Mouse (Mus musculus) liver, embryonic 14.5 days (tissue): Measurements from ENCODE around the gene Zfp69. TPM values are rescaled to one million over a fixed set of nuclear protein-coding genes. Genes with fewer than 3 reads are reported as not detected.

Experiments used
- ATAC-seq: fragments of 200-750 bp; cut with Nextera tagmentation; 2 replicates; pipeline ENCODE4 v1.8.0; 2017; ENCODE audit warnings: moderate number of reproducible peaks, mild to moderate bottlenecking, moderate library complexity; ENCODE audit not compliant: insufficient read depth
- DNase-seq, 3 experiments: peaks; one replicate each; pipeline ENCODE4 v3.0.0-alpha.2; 2012 to 2013; ENCODE audit warnings: low read depth in 3 of 3, low spot score in 3 of 3
- H3K27ac ChIP-seq: fragments of 300-500 bp; sonication (generic); 2 replicates; pipeline ENCODE4 v1.5.1; 2014; ENCODE audit warnings: moderate library complexity, mild to moderate bottlenecking, control low read depth, inconsistent platforms
- H3K27me3 ChIP-seq: fragments of 300-500 bp; sonication (generic); 2 replicates; pipeline ENCODE4 v1.6.1; 2014; ENCODE audit warnings: mild to moderate bottlenecking, low read length, moderate library complexity; ENCODE audit not compliant: control insufficient read depth, insufficient read depth
- H3K36me3 ChIP-seq: fragments of 300-500 bp; sonication (generic); replicated peaks from 2 replicates; pipeline ENCODE4 v1.6.1; 2014; ENCODE audit warnings: low read depth; ENCODE audit not compliant: control insufficient read depth, insufficient read depth
- H3K4me1 ChIP-seq, 2 experiments: fragments of 200-500 bp in 1 of 2; fragments of 300-500 bp in 1 of 2; sonication (generic) in 1 of 2; replicated peaks; 2 replicates each; pipeline ENCODE4 v1.6.1; 2012 to 2014; ENCODE audit warnings: antibody characterized with exemption in 1 of 2, inconsistent platforms in 1 of 2, low read length in 1 of 2; ENCODE audit not compliant: control insufficient read depth in 2 of 2, insufficient read depth in 2 of 2
- H3K4me2 ChIP-seq: fragments of 300-500 bp; sonication (generic); 2 replicates; pipeline ENCODE4 v1.6.1; 2014; ENCODE audit warnings: low read depth, mild to moderate bottlenecking, control low read depth, moderate library complexity
- H3K4me3 ChIP-seq, 2 experiments: fragments of 200-500 bp in 1 of 2; fragments of 300-500 bp in 1 of 2; sonication (generic) in 1 of 2; 2 replicates each; pipeline ENCODE4 v1.5.1; 2012 to 2014; ENCODE audit warnings: low read depth in 2 of 2, low read length in 2 of 2, mild to moderate bottlenecking in 2 of 2, control low read depth in 1 of 2, inconsistent platforms in 1 of 2, moderate library complexity in 1 of 2; ENCODE audit not compliant: insufficient read depth in 1 of 2
- H3K9ac ChIP-seq: fragments of 300-500 bp; sonication (generic); replicated peaks from 2 replicates; pipeline ENCODE4 v1.6.1; 2014; ENCODE audit warnings: mild to moderate bottlenecking, control low read depth, moderate library complexity
- H3K9me3 ChIP-seq: fragments of 300-500 bp; sonication (generic); 2 replicates; pipeline ENCODE4 v1.6.1; 2016; ENCODE audit warnings: low read length, mixed read lengths; ENCODE audit not compliant: control insufficient read depth
- CTCF ChIP-seq: IDR thresholded peaks from 2 replicates; pipeline ENCODE4 v1.5.1; 2016; ENCODE audit warnings: antibody characterized with exemption, low read depth, control low read depth
- EP300 ChIP-seq: IDR thresholded peaks from 2 replicates; pipeline ENCODE4 v1.6.1; 2016; ENCODE audit warnings: antibody characterized with exemption, low read depth
- WGBS: fragments of 180-500 bp; shearing (Covaris S2); extraction: QIAGEN DNeasy Blood & Tissue Kit; methylation state at CpG from one replicate; pipeline ENCODE4 v1.1.7; 2014; ENCODE audit not compliant: insufficient replicate concordance; 5-methylcytosine and 5-hydroxymethylcytosine counted together
- polyA plus RNA-seq, 2 experiments: library from polyadenylated mRNA; depleted of rRNA in 1 of 2; stranded (reverse) in 1 of 2; unstranded in 1 of 2; fragments of >200 nt; fragmentation: Nextera tagmentation in 1 of 2; extraction: Ambion mirVana in 1 of 2; gene quantifications; 2 replicates each; pipeline versions ENCODE4 v1.2.1 to v1.2.3; 2012 to 2014

Gene Zfp69
- polyA plus RNA-seq, 2 experiments, result 1.0 to 1.2 TPM

- Histone ChIP-seq H3K4me2 (no peak overlapping the region), H3K9ac (no peak overlapping the region), H3K27me3 (no peaks in the 10 kb centered on the region), H3K9me3 (no peaks in the 10 kb centered on the region), H3K4me3 (no peak overlapping the region), H3K27ac (no peak overlapping the region), H3K36me3 (peaks cover 6% of the 10 kb centered on the region), H3K4me1 (peaks cover 0 to 2% of the 10 kb centered on the region in 2 experiments; a peak in 2 of 4 replicates)
- WGBS, result 70% methylated on average over 4 of the region's 4 CpGs
- TF ChIP-seq EP300 (no peak), CTCF (no peak)
- ATAC-seq (no peak), DNase-seq (no peak)
Measured at GRCm38 (mm10) chr4:120987319-120987718, 35.8 kb upstream of the Zfp69 start.

DNA sequence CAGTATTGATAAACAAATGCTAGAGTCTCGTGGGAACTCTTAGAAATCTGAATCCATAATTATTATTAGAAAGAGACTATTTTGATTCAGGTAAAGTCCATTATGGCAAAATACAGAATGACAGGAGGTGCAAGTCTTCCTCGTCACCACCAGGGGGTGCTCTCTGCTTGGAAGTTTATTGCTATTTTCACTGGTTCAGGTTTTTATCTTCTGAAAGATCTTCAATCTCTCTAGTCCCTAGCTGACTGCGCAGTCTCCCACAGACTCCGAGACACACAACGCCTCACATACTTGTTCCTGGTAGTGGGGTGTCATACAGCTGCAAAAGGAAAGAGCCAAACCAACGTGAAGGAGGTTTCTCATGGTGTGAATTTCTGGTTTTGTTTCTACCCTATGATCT, 34.9 kb upstream of the Zfp69 start:
- no peaks in the 10 kb centered on the region for H3K27me3 ChIP-seq
- H3K9me3 ChIP-seq, result no peaks in the 10 kb centered on the region
- TF ChIP-seq EP300 (no peak), CTCF (peak; percentile 87)
- peak in 1 of 3 experiments; percentile 42 for DNase-seq
- 9% methylated on average over 6 of the region's 6 CpGs for WGBS
- H3K4me1 ChIP-seq, result peaks cover 0 to 2% of the 10 kb centered on the region in 2 experiments; a peak in 2 of 4 replicates
- peak; percentile 34; the same call in 1 of the 2 replicates for ATAC-seq
- H3K4me3 ChIP-seq, result no peak overlapping the region
- H3K36me3 ChIP-seq, result peaks cover 9% of the 10 kb centered on the region
- no peak overlapping the region for H3K4me2 ChIP-seq
- no peak overlapping the region for H3K9ac ChIP-seq
- no peak overlapping the region for H3K27ac ChIP-seq

DNA sequence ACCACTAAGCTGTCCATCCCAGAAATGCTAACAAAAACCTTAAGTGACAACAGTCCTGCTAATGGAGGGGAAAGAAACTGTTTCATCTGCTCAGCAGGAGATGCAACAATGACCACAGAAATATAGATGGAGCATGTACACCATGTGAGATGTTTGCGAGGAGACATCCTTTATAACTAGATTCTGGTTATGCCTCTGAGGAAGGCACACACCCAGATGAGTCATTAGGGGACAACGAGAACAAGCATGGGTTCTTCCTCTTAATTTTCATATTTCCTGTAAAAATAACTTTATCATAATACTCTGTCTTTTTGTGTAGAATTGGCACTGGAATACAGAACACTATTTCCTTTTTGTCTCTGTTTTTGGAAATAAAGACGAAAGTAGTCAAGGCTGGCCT, 26.7 kb upstream of the Zfp69 start:
- ATAC-seq, result no peak
- TF ChIP-seq EP300, result no peak
- no peak for TF ChIP-seq CTCF
- H3K36me3 ChIP-seq, result peaks cover 28% of the 10 kb centered on the region

DNA sequence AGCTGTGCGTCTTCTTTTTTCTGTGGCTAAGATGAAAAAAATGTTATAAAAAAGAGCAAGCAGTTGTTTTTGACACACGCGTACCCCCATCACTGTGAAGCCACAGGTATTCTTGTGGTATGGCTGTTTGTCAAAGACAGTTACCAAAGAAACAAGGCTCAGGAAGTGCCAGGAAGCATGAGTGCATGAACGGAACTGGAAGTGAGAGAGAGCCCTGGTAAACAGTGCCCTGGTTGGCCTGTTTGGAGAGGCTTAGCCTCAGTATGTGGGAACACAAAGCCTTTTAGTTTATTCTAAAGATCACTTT, 23.9 kb upstream of the Zfp69 start:
- Histone ChIP-seq H3K9ac (no peak overlapping the region), H3K4me1 (peaks cover 0 to 10% of the 10 kb centered on the region in 2 experiments; a peak in 2 of 4 replicates), H3K9me3 (no peaks in the 10 kb centered on the region), H3K27me3 (no peaks in the 10 kb centered on the region), H3K36me3 (peaks cover 43% of the 10 kb centered on the region), H3K4me2 (no peak overlapping the region), H3K27ac (peak overlapping the region; percentile 39), H3K4me3 (no peak overlapping the region)
- no peak for ATAC-seq
- no peak for TF ChIP-seq CTCF
- no peak for TF ChIP-seq EP300
- no peak for DNase-seq
- 75% methylated on average over 4 of the region's 4 CpGs for WGBS

More for the DNA sequence above, 26.7 kb upstream of the Zfp69 start:
- WGBS, result 73% methylated on average over 3 of the region's 3 CpGs
- H3K27me3 ChIP-seq, result no peaks in the 10 kb centered on the region
- DNase-seq, result no peak
- no peaks in the 10 kb centered on the region for H3K9me3 ChIP-seq
- H3K4me3 ChIP-seq, result no peak overlapping the region
- peaks cover 0 to 10% of the 10 kb centered on the region in 2 experiments; a peak in 2 of 4 replicates for H3K4me1 ChIP-seq
- H3K27ac ChIP-seq, result no peak overlapping the region
- H3K4me2 ChIP-seq, result no peak overlapping the region
- H3K9ac ChIP-seq, result no peak overlapping the region

DNA sequence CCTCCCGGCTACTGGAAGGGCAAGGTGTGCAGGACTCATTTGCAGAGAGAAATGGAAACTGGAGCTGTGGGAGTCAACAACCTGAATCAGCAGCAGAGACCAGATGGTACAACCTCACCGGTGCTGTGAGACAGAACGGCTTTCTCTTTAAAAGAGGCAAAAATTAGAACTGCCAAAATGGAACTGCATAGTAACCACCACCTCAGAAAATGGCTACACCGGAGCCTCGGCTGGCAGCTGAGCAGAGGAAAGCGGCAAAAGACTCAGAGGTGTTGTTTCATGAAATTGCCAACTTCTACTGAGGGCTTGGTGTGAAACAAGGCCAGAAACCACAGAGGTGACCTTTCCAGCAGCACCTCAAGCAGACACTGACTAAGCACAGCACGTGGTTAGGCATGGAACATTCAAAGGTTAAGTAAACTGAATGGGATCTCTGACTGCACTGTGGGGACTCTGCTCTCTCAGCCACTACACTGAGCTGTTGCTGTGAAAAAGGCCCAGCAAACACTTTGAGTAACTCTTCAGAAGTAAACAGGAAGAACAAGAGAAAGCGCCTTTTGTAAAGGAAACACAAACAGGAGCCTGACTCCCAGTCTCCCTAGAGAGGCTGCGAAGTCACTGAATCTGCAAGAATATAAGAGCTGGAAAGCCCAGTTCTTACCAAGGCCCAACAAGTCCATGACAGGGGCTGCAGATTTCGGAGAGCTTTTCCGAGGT, 23.4 kb upstream of the Zfp69 start:
- Histone ChIP-seq H3K4me1 (peaks cover 0 to 10% of the 10 kb centered on the region in 2 experiments; a peak in 2 of 4 replicates), H3K9ac (no peak overlapping the region), H3K27me3 (no peaks in the 10 kb centered on the region), H3K4me2 (no peak overlapping the region), H3K4me3 (no peak overlapping the region), H3K9me3 (no peaks in the 10 kb centered on the region), H3K27ac (peak overlapping the region; percentile 39), H3K36me3 (peaks cover 45% of the 10 kb centered on the region)
- TF ChIP-seq EP300 (no peak), CTCF (no peak)
- 72% methylated on average over 11 of the region's 11 CpGs for WGBS
- DNase-seq (no peak), ATAC-seq (peak; percentile 77)
